Mouse (Mus musculus) heart, adult 2 months (tissue): ENCODE data around the gene Smarcc1. TPM values are rescaled to one million over a fixed set of nuclear protein-coding genes. Genes with fewer than 3 reads are reported as not detected.
A peak's percentile ranks its signal among the peaks of the same experiment; 100 is the strongest.
"Not testable (repeated sequence)": the region's sequence is repeated elsewhere in the genome, so short reads cannot be mapped to it uniquely, and the experiment has no call there.

Experiments used
- DNase-seq, 2 experiments: peaks; one replicate each; pipeline ENCODE4 v3.0.0; 2021
- H3K27ac ChIP-seq: fragments of 200-600 bp; 2 replicates; pipeline ENCODE4 v1.8.1; 2022
- H3K27me3 ChIP-seq: fragments of 200-500 bp; 2 replicates; pipeline ENCODE4 v1.6.1; 2012; ENCODE audit warnings: mild to moderate bottlenecking, low read length, inconsistent platforms, mixed read lengths; ENCODE audit not compliant: control insufficient read depth, insufficient read depth
- H3K36me3 ChIP-seq: fragments of 200-500 bp; 2 replicates; pipeline ENCODE4 v1.6.1; 2012; ENCODE audit warnings: low read length, inconsistent platforms; ENCODE audit not compliant: control insufficient read depth, insufficient read depth
- H3K4me1 ChIP-seq: fragments of 200-500 bp; 2 replicates; pipeline ENCODE4 v1.6.1; 2011; ENCODE audit warnings: low read length; ENCODE audit not compliant: control insufficient read depth, insufficient read depth
- H3K4me3 ChIP-seq: fragments of 200-600 bp; 2 replicates; pipeline ENCODE4 v1.8.1; 2022
- H3K79me2 ChIP-seq: fragments of 200-500 bp; replicated peaks from 2 replicates; pipeline ENCODE4 v1.6.1; 2012; ENCODE audit warnings: mild to moderate bottlenecking, inconsistent platforms, low read length, moderate library complexity, mixed read lengths; ENCODE audit not compliant: control insufficient read depth, insufficient read depth
- H3K9ac ChIP-seq: fragments of 200-500 bp; 2 replicates; pipeline ENCODE4 v1.6.1; 2012; ENCODE audit warnings: low read depth, mild to moderate bottlenecking, control low read depth, inconsistent platforms, low read length, mixed read lengths
- CTCF ChIP-seq: fragments of 200-600 bp; IDR thresholded peaks from 2 replicates; pipeline ENCODE4 v1.8.1; 2022; ENCODE audit warnings: antibody characterized with exemption, mild to moderate bottlenecking, moderate library complexity
- EP300 ChIP-seq: fragments of 200-500 bp; IDR thresholded peaks from 2 replicates; pipeline ENCODE4 v1.6.1; 2011; ENCODE audit warnings: low read depth, low read length, control low read depth; ENCODE audit not compliant: insufficient read depth
- POLR2A ChIP-seq: fragments of 200-500 bp; IDR thresholded peaks from 2 replicates; pipeline ENCODE4 v1.6.1; 2011; ENCODE audit warnings: mild to moderate bottlenecking, low read depth, low read length, control low read depth; ENCODE audit not compliant: insufficient read depth
- WGBS: fragments of 180-500 bp; shearing (Covaris S2); methylation state at CpG from one replicate; pipeline ENCODE4 v1.1.7; 2018; 5-methylcytosine and 5-hydroxymethylcytosine counted together
- intact Hi-C: fragments of 180-260 bp; cut with DNase I; formaldehyde crosslinking; loops from one replicate; pipeline ENCODE4 v1.15.1; 2025
- long read RNA-seq: library from polyadenylated mRNA; stranded (forward); transcript quantifications from one replicate; pipeline ENCODE4 v2.0.0, GENCODE M21; 2021
- polyA plus RNA-seq: library from polyadenylated mRNA; depleted of rRNA; stranded (reverse); fragments of >200 nt; gene quantifications from 2 replicates; pipeline ENCODE4 v1.2.3, GENCODE M21; 2012; rRNA removed
- total RNA-seq, 2 experiments: library from RNA; stranded (reverse); gene quantifications; 2 replicates each; pipeline ENCODE4 v1.2.3; 2021

Gene Smarcc1
- total RNA-seq (10 to 100 TPM; 24.1 to 25.2 TPM), polyA plus RNA-seq (8.4 and 10.6 TPM in 2 replicates)
- long read RNA-seq, full-length matches to known transcripts = 9 of 22 reads
- long read RNA-seq, partial matches to known transcripts = 2 of 22 reads
- long read RNA-seq, other reads (novel, unspliced or antisense) = 11 of 22 reads

- H3K36me3 ChIP-seq = peaks cover 2% of the 10 kb centered on the region; the same call in 1 of the 2 replicates
- peak within 1 kb of the TSS; percentile 95 for H3K9ac ChIP-seq
- peaks cover 2% of the 10 kb centered on the region for H3K4me1 ChIP-seq
- intact Hi-C loops = loop anchor here (1.0 kb wide), 1 partner anchor 14 kb away; no protein-coding TSS in a partner anchor
- peak; percentile 93 to 94 for DNase-seq
- no peaks in the 10 kb centered on the region for H3K27me3 ChIP-seq
- TF ChIP-seq POLR2A (peak; percentile 75), CTCF (no peak)
- H3K79me2 ChIP-seq = no peaks in the 10 kb centered on the region
- H3K27ac ChIP-seq = peak within 1 kb of the TSS; percentile 92
- WGBS = under 1% methylated on average over 78 of the region's 79 CpGs
- peak within 1 kb of the TSS; percentile 69 for H3K4me3 ChIP-seq
Observed at GRCm38 (mm10) chr9:110116977-110117778, at the start of gene Smarcc1. Gene Smarcc1, plus strand, starts transcription at chr9:110117708.

GRCm38 (mm10) chr9:110068745-110069144, 48.8 kb upstream of the Smarcc1 start:
- peaks cover 18% of the 10 kb centered on the region for H3K36me3 ChIP-seq
- no peak overlapping the region for H3K4me3 ChIP-seq
- 80% methylated on average over 6 of the region's 6 CpGs for WGBS
- intact Hi-C loops = no loop called here
- TF ChIP-seq EP300 (no peak), POLR2A (no peak), CTCF (no peak)
- H3K27ac ChIP-seq = no peak overlapping the region
- H3K79me2 ChIP-seq = no peaks in the 10 kb centered on the region
- no peak for DNase-seq
- peaks cover 3% of the 10 kb centered on the region for H3K4me1 ChIP-seq
- H3K27me3 ChIP-seq = no peaks in the 10 kb centered on the region
- H3K9ac ChIP-seq = no peak overlapping the region

- TF ChIP-seq POLR2A (no peak), EP300 (no peak), CTCF (no peak)
- WGBS = 13% methylated on average over 9 of the region's 9 CpGs
- Histone ChIP-seq H3K4me1 (peaks cover 3% of the 10 kb centered on the region), H3K79me2 (no peaks in the 10 kb centered on the region), H3K4me3 (no peak overlapping the region), H3K27me3 (no peaks in the 10 kb centered on the region), H3K9ac (no peak overlapping the region), H3K27ac (peak overlapping the region; percentile 51), H3K36me3 (peaks cover 14% of the 10 kb centered on the region)
- DNase-seq = peak; percentile 82 to 83
- intact Hi-C loops = loop anchor here (2.0 to 5.0 kb wide), 2 partner anchors 18 to 138 kb away; partner anchors contain the start of gene Map4
Observed at GRCm38 (mm10) chr9:110070358-110070757, 47.1 kb upstream of the Smarcc1 start.

- no peak for DNase-seq
- Histone ChIP-seq H3K4me1 (peaks cover 3% of the 10 kb centered on the region), H3K79me2 (no peaks in the 10 kb centered on the region), H3K4me3 (no peak overlapping the region), H3K27ac (no peak overlapping the region; the same call in 1 of the 2 replicates), H3K36me3 (peaks cover 14% of the 10 kb centered on the region), H3K27me3 (no peaks in the 10 kb centered on the region), H3K9ac (no peak overlapping the region)
- TF ChIP-seq POLR2A (no peak), EP300 (no peak), CTCF (no peak)
- WGBS = 54% methylated on average over 4 of the region's 4 CpGs
- intact Hi-C loops = loop anchor here (2.0 to 5.0 kb wide), 2 partner anchors 18 to 139 kb away; partner anchors contain the start of gene Map4
Observed at GRCm38 (mm10) chr9:110071011-110071410, 46.5 kb upstream of the Smarcc1 start.

- peak; percentile 61 to 75 for DNase-seq
- H3K4me1 ChIP-seq = peaks cover 3% of the 10 kb centered on the region
- H3K27me3 ChIP-seq = no peaks in the 10 kb centered on the region
- H3K36me3 ChIP-seq = peaks cover 14% of the 10 kb centered on the region
- no peak overlapping the region for H3K9ac ChIP-seq
- H3K79me2 ChIP-seq = no peaks in the 10 kb centered on the region
- H3K27ac ChIP-seq = no peak overlapping the region
- intact Hi-C loops = loop anchor here (1.0 to 5.0 kb wide), 4 partner anchors 19 to 178 kb away; partner anchors contain the start of gene Map4
- 8% methylated on average over 1 of the region's 1 CpGs for WGBS
- no peak for TF ChIP-seq POLR2A
- 0 out of 2 replicates have a peak, but pooled peaks have one; percentile 52 for TF ChIP-seq EP300
- peak; percentile 90 for TF ChIP-seq CTCF
- no peak overlapping the region for H3K4me3 ChIP-seq
Observed at GRCm38 (mm10) chr9:110071843-110072242, 45.7 kb upstream of the Smarcc1 start.

- H3K4me3 ChIP-seq, DNase-seq, H3K9ac ChIP-seq, H3K4me1 ChIP-seq, intact Hi-C loops, H3K79me2 ChIP-seq, H3K27me3 ChIP-seq, H3K36me3 ChIP-seq, H3K27ac ChIP-seq: not testable (repeated sequence)
- WGBS = 83% methylated on average over 4 of the region's 7 CpGs
- TF ChIP-seq CTCF = peak; percentile 28; the same call in 1 of the 2 replicates
Observed at GRCm38 (mm10) chr9:110076468-110076867, 41.0 kb upstream of the Smarcc1 start.
